Mouse (Mus musculus) G1E (cell line): ENCODE measurements around the gene Fbxw5. TPM values are rescaled to one million over a fixed set of nuclear protein-coding genes. Genes with fewer than 3 reads are reported as not detected.
A peak's percentile ranks its signal among the peaks of the same experiment; 100 is the strongest.

Experiments
- ATAC-seq: 2 replicates; pipeline ENCODE4 v1.8.0; 2016; ENCODE audit warnings: mild to moderate bottlenecking; ENCODE audit not compliant: insufficient number of reproducible peaks, poor library complexity, low FRiP score, severe bottlenecking; ENCODE audit errors: extremely low read depth
- DNase-seq: peaks from one replicate; pipeline ENCODE4 v3.0.0; 2012; ENCODE audit warnings: low spot score
- H3K27me3 ChIP-seq: 2 replicates; pipeline ENCODE4 v1.6.1; 2012; ENCODE audit warnings: mild to moderate bottlenecking, low read length, inconsistent platforms; ENCODE audit not compliant: insufficient read depth
- H3K36me3 ChIP-seq: replicated peaks from 2 replicates; pipeline ENCODE3; 2012; ENCODE audit warnings: mild to moderate bottlenecking, inconsistent platforms
- H3K4me1 ChIP-seq: 2 replicates; pipeline ENCODE4 v1.6.1; 2012; ENCODE audit warnings: low read depth, low read length, inconsistent platforms, mixed read lengths; ENCODE audit not compliant: insufficient read depth
- H3K4me3 ChIP-seq: 2 replicates; pipeline ENCODE4 v1.5.1; 2012; ENCODE audit warnings: low read depth, mild to moderate bottlenecking, inconsistent platforms, low read length, moderate library complexity, mixed read lengths
- H3K9me3 ChIP-seq: replicated peaks from 2 replicates; pipeline ENCODE4 v1.6.1; 2012; ENCODE audit warnings: inconsistent platforms
- CTCF ChIP-seq: IDR thresholded peaks from 2 replicates; pipeline ENCODE4 v1.5.1; 2012; ENCODE audit warnings: low read depth, low read length, inconsistent platforms, mixed read lengths
- GATA1 ChIP-seq: IDR thresholded peaks from 2 replicates; pipeline ENCODE4 v1.6.1; 2012; ENCODE audit warnings: borderline replicate concordance, low read length, inconsistent platforms, mixed read lengths
- GATA2 ChIP-seq: IDR thresholded peaks from 2 replicates; pipeline ENCODE4 v1.6.1; 2012; ENCODE audit warnings: low read depth, low read length, inconsistent platforms, borderline replicate concordance
- POLR2AphosphoS5 ChIP-seq: IDR thresholded peaks from 2 replicates; pipeline ENCODE4 v1.6.1; 2012; ENCODE audit warnings: low read depth, low read length, inconsistent platforms; ENCODE audit not compliant: insufficient replicate concordance
- TAL1 ChIP-seq: conservative IDR thresholded peaks from 2 replicates; pipeline ENCODE4 v1.6.1; 2012; ENCODE audit warnings: low read depth, low read length, inconsistent platforms, mixed read lengths
- polyA plus RNA-seq: library from polyadenylated mRNA; stranded (reverse); fragments of >175 nt; gene quantifications from 2 replicates; pipeline ENCODE4 v1.2.3, GENCODE M21; 2012
- total RNA-seq, 2 experiments: library from RNA; stranded (forward) in 1 of 2; stranded (reverse) in 1 of 2; fragments of 200-1000 nt in 1 of 2; fragments of >200 nt in 1 of 2; fragmentation: Nextera tagmentation in 1 of 2; gene quantifications; 2 replicates each; pipeline ENCODE4 v1.2.3; 2014 to 2017

Fbxw5 gene
- total and polyA plus RNA-seq, 3 experiments: 21.1 to 48.3 (median 35.5) TPM

DNA sequence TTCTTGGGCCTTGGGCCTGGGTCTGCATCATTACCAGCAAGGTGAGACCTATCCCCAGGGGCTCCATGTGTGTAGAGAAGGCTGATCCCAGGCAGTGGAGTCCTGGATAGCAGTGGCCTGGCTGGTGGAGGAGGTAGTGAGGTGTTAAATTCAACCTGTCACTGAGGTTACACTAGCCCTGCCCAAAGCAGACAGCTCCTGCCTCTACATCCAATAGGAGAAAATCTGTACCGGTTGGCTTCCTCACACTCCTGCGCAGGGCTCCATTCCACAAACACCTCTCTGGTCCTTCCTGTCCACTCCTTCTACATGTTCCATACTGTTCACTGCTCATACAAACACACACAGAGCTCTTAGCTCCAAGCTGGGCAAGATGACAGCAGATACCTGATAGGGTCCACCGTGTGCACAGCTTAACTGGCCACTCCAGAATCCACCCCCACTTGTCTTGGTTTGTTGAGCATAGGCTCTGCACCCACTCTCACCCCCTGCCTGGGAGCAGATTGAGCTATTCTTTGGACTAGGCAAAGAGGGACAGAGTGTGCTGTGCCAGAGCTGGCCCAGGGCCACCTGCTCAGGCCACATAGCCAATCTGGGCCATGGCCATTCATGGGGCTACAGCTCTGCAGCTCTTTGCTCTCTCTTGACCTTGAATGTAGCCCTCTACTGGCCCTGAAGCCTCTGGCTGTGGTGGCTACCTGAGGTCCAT is 22.4 kb upstream of the Fbxw5 start:
- H3K27me3 ChIP-seq: peaks cover 48% of the 10 kb centered on the region
- no peak for ATAC-seq

DNA sequence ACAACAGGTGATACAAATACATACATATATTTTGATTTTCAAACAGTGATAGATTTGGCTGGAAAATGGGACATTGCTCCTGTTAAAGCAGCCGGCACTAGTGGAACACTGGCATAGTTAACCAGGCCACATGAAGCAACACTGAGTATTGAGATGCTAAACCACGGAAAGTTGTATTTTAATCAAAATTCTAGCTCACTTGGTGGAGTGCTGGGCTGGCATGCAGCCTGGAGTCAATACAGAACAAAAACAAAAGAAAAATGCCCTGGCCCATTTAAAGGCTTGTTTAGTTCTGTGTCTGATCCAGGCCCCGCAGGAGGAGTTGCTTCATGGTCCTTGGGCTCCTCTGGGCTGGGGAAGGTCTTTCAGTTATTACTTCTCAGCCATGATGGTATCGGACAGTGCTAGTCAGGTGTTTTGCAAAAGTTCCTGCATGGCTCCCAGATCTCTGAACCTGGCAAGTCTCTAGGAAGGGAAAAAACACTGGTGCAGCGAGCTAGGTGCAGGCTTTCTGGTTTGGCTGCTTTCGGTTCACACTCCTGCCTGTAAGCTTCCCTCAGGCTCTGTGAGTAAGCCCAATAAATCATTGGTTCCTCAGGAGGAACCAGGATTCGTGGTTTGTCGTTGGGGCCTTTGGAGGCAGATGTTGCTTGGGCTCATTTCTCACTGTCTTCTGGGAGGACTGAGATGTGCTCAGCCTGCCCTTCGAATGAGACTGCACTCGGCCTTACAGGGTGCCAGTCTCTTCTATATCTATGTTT is 20.8 kb upstream of the Fbxw5 start:
- DNase-seq: no peak
- Histone ChIP-seq H3K4me1 (no peaks in the 10 kb centered on the region; the same call in none of the 2 replicates), H3K9me3 (no peaks in the 10 kb centered on the region), H3K4me3 (no peak overlapping the region), H3K36me3 (no peaks in the 10 kb centered on the region), H3K27me3 (peaks cover 48% of the 10 kb centered on the region)
- TF ChIP-seq CTCF (no peak), GATA1 (no peak), TAL1 (no peak), POLR2AphosphoS5 (no peak), GATA2 (no peak)
- no peak for ATAC-seq

More for the DNA sequence above, 22.4 kb upstream of the Fbxw5 start:
- no peaks in the 10 kb centered on the region for H3K36me3 ChIP-seq
- no peaks in the 10 kb centered on the region for H3K9me3 ChIP-seq
- DNase-seq: no peak
- TF ChIP-seq GATA1 (no peak), TAL1 (no peak), GATA2 (no peak), POLR2AphosphoS5 (no peak), CTCF (no peak)
- H3K4me3 ChIP-seq: no peak overlapping the region
- H3K4me1 ChIP-seq: no peaks in the 10 kb centered on the region; the same call in none of the 2 replicates

DNA sequence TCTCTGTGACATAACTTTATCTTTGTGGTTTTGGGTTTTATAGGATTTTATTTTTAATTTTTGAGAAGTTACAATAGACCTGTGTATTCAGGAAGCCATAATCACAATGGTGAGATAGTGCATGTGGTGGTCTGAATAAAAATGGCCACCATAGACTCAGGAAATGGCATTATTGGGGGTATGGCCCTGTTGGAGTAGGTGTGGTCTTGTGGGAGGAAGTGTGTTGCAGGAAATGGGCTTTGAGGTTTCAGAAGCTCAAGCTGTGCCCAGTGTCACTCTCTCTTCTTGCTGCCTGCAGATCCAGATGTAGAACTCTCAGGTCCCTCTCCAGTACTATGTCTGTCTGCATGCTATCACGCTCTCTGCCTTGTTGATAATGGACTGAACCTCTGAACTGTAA is 20.0 kb upstream of the Fbxw5 start:
- ATAC-seq (no peak), DNase-seq (no peak)
- Histone ChIP-seq H3K4me3 (no peak overlapping the region), H3K4me1 (no peaks in the 10 kb centered on the region; the same call in none of the 2 replicates), H3K9me3 (no peaks in the 10 kb centered on the region), H3K27me3 (peaks cover 48% of the 10 kb centered on the region), H3K36me3 (no peaks in the 10 kb centered on the region)
- TF ChIP-seq POLR2AphosphoS5 (no peak), TAL1 (no peak), GATA1 (no peak), CTCF (no peak)

DNA sequence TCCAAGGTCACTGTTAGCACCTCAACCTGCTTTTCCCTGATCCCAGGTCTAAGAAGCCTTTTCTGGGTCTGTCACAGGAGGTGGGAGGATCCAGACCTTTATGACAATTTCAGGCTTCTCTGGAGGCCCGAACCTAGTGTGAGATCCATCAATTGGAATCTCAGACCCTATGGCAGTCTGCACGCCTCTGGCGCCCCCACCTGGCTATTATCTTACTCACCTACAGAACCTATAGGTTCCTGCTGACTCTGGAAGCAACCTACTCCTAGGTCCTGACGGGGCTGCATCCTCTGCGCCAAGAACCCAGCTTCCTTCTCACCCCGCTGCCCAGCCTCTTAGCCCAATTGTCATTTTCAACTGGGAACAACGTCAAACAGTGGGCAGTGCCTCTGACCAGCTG is 17.6 kb upstream of the Fbxw5 start:
- DNase-seq (peak; percentile 50), ATAC-seq (no peak)
- Histone ChIP-seq H3K36me3 (no peaks in the 10 kb centered on the region), H3K4me3 (no peak overlapping the region), H3K4me1 (no peaks in the 10 kb centered on the region; the same call in none of the 2 replicates), H3K27me3 (peaks cover 46% of the 10 kb centered on the region), H3K9me3 (no peaks in the 10 kb centered on the region)
- no peak for TF ChIP-seq POLR2AphosphoS5
- no peak for TF ChIP-seq GATA2
- TF ChIP-seq CTCF: 0 out of 2 replicates have a peak, but pooled peaks have one; percentile 1

DNA sequence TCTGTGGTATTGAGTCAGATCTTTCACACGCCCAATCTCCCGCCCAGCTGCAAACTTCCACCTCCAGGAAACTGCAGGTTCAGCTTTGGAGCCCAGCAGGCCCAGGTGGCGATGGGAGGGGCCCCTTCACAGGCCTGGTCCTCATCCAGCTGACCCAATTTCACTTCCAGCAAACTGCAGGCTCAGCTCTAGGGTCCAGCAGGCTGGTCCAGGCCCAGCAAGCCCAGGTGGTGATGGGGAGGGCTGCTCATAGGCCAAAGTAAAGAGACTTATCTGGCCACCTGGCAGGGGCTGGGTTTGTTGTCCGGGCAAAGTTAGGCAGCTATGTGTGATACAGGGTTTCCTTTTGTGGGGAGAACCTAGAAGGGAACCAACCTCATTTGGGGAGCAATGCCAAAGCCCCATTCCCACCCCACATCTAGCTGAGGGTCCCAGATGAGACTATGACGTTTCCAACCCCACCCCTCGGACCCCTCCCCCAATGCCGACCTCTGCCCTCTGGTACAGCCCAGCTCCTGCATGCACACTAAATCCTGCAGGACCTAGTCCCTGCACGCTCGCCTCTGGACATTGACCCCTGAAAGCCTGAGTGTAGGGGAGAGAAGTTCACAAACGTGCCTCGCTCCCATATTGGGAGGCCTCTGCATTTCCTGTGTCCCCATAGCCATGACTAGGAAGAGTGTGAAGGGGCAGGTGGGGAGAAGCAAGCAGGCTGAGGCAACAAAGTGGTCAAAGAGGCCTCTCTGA is 15.5 kb upstream of the Fbxw5 start:
- H3K4me1 ChIP-seq: no peaks in the 10 kb centered on the region; the same call in none of the 2 replicates
- no peak for DNase-seq
- H3K36me3 ChIP-seq: no peaks in the 10 kb centered on the region
- no peaks in the 10 kb centered on the region for H3K9me3 ChIP-seq
- H3K4me3 ChIP-seq: no peak overlapping the region
- TF ChIP-seq TAL1 (no peak), GATA1 (no peak), GATA2 (no peak), POLR2AphosphoS5 (no peak), CTCF (no peak)
- peaks cover 53% of the 10 kb centered on the region for H3K27me3 ChIP-seq
- ATAC-seq: no peak

DNA sequence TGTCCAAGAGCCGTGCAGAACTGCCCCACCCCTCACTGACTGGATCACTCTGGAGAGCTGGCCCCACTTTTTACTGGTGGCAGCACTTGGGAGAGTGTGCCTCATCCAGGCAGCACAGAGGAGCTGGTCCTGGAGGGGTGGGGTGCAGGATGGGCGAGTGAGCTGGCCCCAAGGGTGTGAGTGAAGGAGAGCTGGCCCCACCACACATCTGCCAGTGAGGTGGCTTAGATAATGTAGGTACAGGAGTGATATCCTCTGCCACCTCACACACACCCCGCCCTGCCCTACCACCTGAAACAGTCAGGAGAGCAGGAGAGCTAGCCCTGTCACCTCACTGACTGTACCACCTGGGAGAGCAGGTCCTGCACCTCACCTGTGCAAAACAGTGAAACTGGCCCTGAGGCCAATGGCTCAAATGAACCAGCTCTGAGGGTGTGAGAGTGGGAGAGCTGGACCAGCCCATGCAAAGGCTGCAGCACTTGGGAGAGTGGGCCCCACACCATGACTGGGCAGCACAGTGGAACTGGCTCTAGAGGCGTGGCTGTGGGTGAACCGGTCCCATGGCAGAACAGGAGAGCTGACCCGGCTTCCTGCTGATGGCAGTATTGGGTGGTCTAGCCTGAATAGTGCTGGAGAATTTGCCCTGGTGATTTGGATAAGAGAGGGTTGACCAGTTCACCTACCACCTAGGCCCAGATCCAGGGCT is 12.4 kb upstream of the Fbxw5 start:
- DNase-seq: no peak
- Histone ChIP-seq H3K27me3 (peaks cover 77% of the 10 kb centered on the region), H3K9me3 (no peaks in the 10 kb centered on the region), H3K4me1 (no peaks in the 10 kb centered on the region; the same call in 1 of the 2 replicates), H3K36me3 (no peaks in the 10 kb centered on the region), H3K4me3 (no peak overlapping the region; the same call in 1 of the 2 replicates)
- TF ChIP-seq GATA2: no peak
- TF ChIP-seq TAL1: no peak
- TF ChIP-seq GATA1: no peak
- no peak for TF ChIP-seq POLR2AphosphoS5
- no peak for ATAC-seq
